Mouse (Mus musculus) CH12.LX (cell line): ENCODE data around the gene Pex3.

Source experiments
- CHD2 ChIP-seq: IDR thresholded peaks from 2 replicates; pipeline ENCODE4 v1.6.1; 2011; ENCODE audit warnings: low read length, improper control_type of control experiment
- CTCF ChIP-seq, 2 experiments: IDR thresholded peaks in 1 of 2; conservative IDR thresholded peaks in 1 of 2; 2 replicates each; pipeline ENCODE4 v1.5.1; 2011 to 2012; ENCODE audit warnings: low read depth in 2 of 2, low read length in 2 of 2, improper control_type of control experiment in 1 of 2, inconsistent platforms in 1 of 2, mild to moderate bottlenecking in 1 of 2, moderate library complexity in 1 of 2
- EP300 ChIP-seq: IDR thresholded peaks from 2 replicates; pipeline ENCODE4 v1.6.1; 2011; ENCODE audit warnings: low read length, improper control_type of control experiment
- GABPA ChIP-seq: IDR thresholded peaks from 2 replicates; pipeline ENCODE4 v1.6.1; 2012; ENCODE audit warnings: low read depth, low read length, improper control_type of control experiment, inconsistent platforms; ENCODE audit not compliant: insufficient replicate concordance
- HCFC1 ChIP-seq: IDR thresholded peaks from 2 replicates; pipeline ENCODE4 v1.6.1; 2012; ENCODE audit warnings: low read depth, mild to moderate bottlenecking, inconsistent platforms, low read length, improper control_type of control experiment
- JUN ChIP-seq: IDR thresholded peaks from 2 replicates; pipeline ENCODE4 v1.6.1; 2011; ENCODE audit warnings: low read depth, mild to moderate bottlenecking, low read length, improper control_type of control experiment, moderate library complexity; ENCODE audit not compliant: insufficient read depth
- MAZ ChIP-seq: IDR thresholded peaks from 2 replicates; pipeline ENCODE4 v1.6.1; 2012; ENCODE audit warnings: low read depth, mild to moderate bottlenecking, inconsistent platforms, low read length, improper control_type of control experiment, moderate library complexity
- MEF2A ChIP-seq: IDR thresholded peaks from 2 replicates; pipeline ENCODE4 v1.6.1; 2014; ENCODE audit warnings: low read depth, mild to moderate bottlenecking, inconsistent platforms, low read length, improper control_type of control experiment, borderline replicate concordance
- POLR2A ChIP-seq: IDR thresholded peaks from 2 replicates; pipeline ENCODE4 v1.6.1; 2011; ENCODE audit warnings: low read depth, mild to moderate bottlenecking, improper control_type of control experiment, low read length
- SIN3A ChIP-seq: IDR thresholded peaks from 2 replicates; pipeline ENCODE4 v1.6.1; 2012; ENCODE audit warnings: low read length, improper control_type of control experiment, inconsistent platforms
- TCF12 ChIP-seq: IDR thresholded peaks from 2 replicates; pipeline ENCODE4 v1.6.1; 2014; ENCODE audit warnings: low read depth, mild to moderate bottlenecking, inconsistent platforms, low read length, improper control_type of control experiment
- USF1 ChIP-seq: IDR thresholded peaks from 2 replicates; pipeline ENCODE4 v1.6.1; 2014; ENCODE audit warnings: low read depth, mild to moderate bottlenecking, inconsistent platforms, low read length, improper control_type of control experiment
- ZNF384 ChIP-seq: IDR thresholded peaks from 2 replicates; pipeline ENCODE4 v1.6.1; 2012; ENCODE audit warnings: low read depth, low read length, improper control_type of control experiment, inconsistent platforms

DNA sequence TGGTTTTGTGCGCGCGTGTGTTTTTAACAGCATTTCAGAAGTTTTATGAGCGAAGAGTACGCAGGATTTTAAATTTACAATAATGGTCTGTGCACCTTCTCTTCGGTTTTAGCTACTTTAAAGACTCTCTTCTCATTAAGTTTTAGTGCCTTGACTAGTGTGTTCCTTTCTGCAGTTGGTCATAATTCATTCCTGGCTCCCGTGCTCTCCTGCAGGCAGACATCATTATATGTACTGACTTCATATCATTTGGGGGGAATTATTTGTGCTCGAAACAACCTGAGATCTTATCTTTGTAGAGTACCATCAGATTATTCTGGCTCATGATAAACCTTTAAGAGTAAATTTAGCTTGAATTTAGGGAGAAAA lies 12.1 kb upstream of the Pex3 start:
- no peak for TF ChIP-seq CTCF (conservative IDR thresholded peaks at IDR 0.05 in 1 of 2, IDR thresholded peaks at IDR 0.05 in 1 of 2; ENCODE audit: low read depth in 2 of 2, low read length in 2 of 2)
- TF ChIP-seq EP300: no peak
- no peak for TF ChIP-seq HCFC1
- no peak for TF ChIP-seq SIN3A
- TF ChIP-seq USF1: no peak
- TF ChIP-seq MEF2A: no peak
- TF ChIP-seq JUN: no peak
- TF ChIP-seq POLR2A: no peak
- TF ChIP-seq MAZ: no peak
- TF ChIP-seq CHD2: no peak
- TF ChIP-seq ZNF384: no peak
- no peak for TF ChIP-seq TCF12
- TF ChIP-seq GABPA: no peak
